ENCODE assay signal across 20 mouse cellular contexts in the genomic region with DNA sequence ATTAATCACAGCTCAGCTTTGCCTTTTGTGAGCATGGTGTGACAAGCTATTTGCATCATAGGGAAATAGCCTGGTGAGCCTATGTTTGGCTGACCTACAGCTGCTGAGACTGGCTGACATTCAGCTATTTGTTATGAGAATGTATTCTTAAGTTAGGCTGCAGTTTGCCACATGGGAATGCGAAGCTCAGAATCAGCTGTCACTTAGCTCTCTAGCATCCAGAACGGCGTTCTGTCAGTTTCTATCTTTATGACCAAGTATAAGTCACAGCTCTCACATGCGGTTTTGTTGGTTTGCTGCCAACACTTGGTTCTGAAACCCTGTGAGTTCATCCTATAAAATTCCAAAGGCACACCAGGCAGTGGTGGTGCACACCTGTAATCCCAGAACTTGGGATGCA. TPM values are rescaled to one million over a fixed set of nuclear protein-coding genes. Genes with fewer than 3 reads are reported as not detected.
DNase-seq lines count a peak whose midpoint lies in the region; ATAC-seq and TF ChIP-seq lines count a peak whose summit lies in the region.
"Had no signal": no experiment of that assay in that cellular context is flagged by ENCODE, and none has a peak within 500 bp of the region (broad histone marks: within the 10 kb centered on the region; RNA-seq: fewer than 3 reads in every experiment).

No protein-coding gene starts in this region.

- no peak for ATAC-seq in lung, embryonic 14.5 days (ENCODE audit: insufficient read depth)
- ATAC-seq: forebrain, embryonic 14.5 days had no signal

- no peak for TF ChIP-seq POLR2A in heart, adult 2 months (IDR thresholded peaks at IDR 0.05; ENCODE audit: insufficient read depth, low read depth, low read length)
- no peak for TF ChIP-seq POLR2A in CH12.LX (IDR thresholded peaks at IDR 0.05; ENCODE audit: low read depth, low read length)

- 44% methylated on average over 4 of the region's 4 CpGs for WGBS in heart, adult 2 months
- 47% methylated on average over 4 of the region's 4 CpGs for WGBS in lung, embryonic 14.5 days

- no peak overlapping the region for H3K4me2 ChIP-seq in lung, embryonic 14.5 days
- 0 out of 2 replicates have a peak overlapping the region, but pooled peaks have one; percentile 38 for H3K4me2 ChIP-seq in CH12.LX (ENCODE audit: insufficient read depth, low read depth, poor library complexity, severe bottlenecking)
- H3K4me2 ChIP-seq: hindbrain, embryonic 12.5 days; midbrain, embryonic 12.5 days; neural tube, embryonic 12.5 days had no signal

- TF ChIP-seq RAD21 in CH12.LX (IDR thresholded peaks at IDR 0.05; ENCODE audit: low read depth, low read length) = no peak

- 0 out of 2 replicates have a peak, but pooled peaks cover 2% of the 10 kb centered on the region for H3K36me3 ChIP-seq in heart, adult 2 months (ENCODE audit: control insufficient read depth, insufficient read depth, low read length)
- H3K36me3 ChIP-seq in lung, embryonic 14.5 days (ENCODE audit: insufficient read depth) = no peaks in the 10 kb centered on the region
- no peaks in the 10 kb centered on the region for H3K36me3 ChIP-seq in CH12.LX (replicated peaks in 1 of 2; ENCODE audit: control insufficient read depth in 1 of 2, insufficient read depth in 1 of 2, low read length in 1 of 2)
- H3K36me3 ChIP-seq: hindbrain, embryonic 12.5 days; midbrain, embryonic 12.5 days; neural tube, embryonic 12.5 days had no signal

- no peak for TF ChIP-seq EP300 in heart, adult 2 months (IDR thresholded peaks at IDR 0.05; ENCODE audit: insufficient read depth, low read depth, low read length)
- peak; percentile 36; the same call in 1 of the 2 replicates for TF ChIP-seq EP300 in CH12.LX (IDR thresholded peaks at IDR 0.05; ENCODE audit: low read length)

- dilution Hi-C loops in CH12.LX (cut with MboI; ENCODE audit: extremely low pct_ligation_motif_present, extremely low pct_unique_long_range_greater_than_20kb, low sequenced_read_pairs) = no loop called here

- intact Hi-C loops in heart, adult 2 months (cut with DNase I) = no loop called here
- intact Hi-C loops in heart, postnatal 25 days (cut with DNase I) = no loop called here

- H3K79me2 ChIP-seq in heart, adult 2 months (replicated peaks; ENCODE audit: control insufficient read depth, insufficient read depth, low read length) = no peaks in the 10 kb centered on the region
- no peaks in the 10 kb centered on the region for H3K79me2 ChIP-seq in CH12.LX (replicated peaks; ENCODE audit: control insufficient read depth, extremely low read depth, insufficient read depth, poor library complexity, severe bottlenecking)

- H3K27ac ChIP-seq in heart, adult 2 months = peak overlapping the region; percentile 67
- H3K27ac ChIP-seq in lung, embryonic 14.5 days (ENCODE audit: low read depth) = no peak overlapping the region
- H3K27ac ChIP-seq in CH12.LX (ENCODE audit: insufficient read depth, low read depth) = no peak overlapping the region
- H3K27ac ChIP-seq: hindbrain, embryonic 12.5 days; layer of hippocampus, adult 2 months; midbrain, embryonic 12.5 days; neural tube, embryonic 12.5 days had no signal

- in situ Hi-C loops in CH12.LX (cut with MboI; ENCODE audit: low pct_ligation_motif_present, low pct_unique_long_range_greater_than_20kb, low sequenced_read_pairs) = no loop called here

- no peak for TF ChIP-seq CTCF in heart, adult 2 months (IDR thresholded peaks at IDR 0.05)
- no peak for TF ChIP-seq CTCF in lung, embryonic 14.5 days (IDR thresholded peaks at IDR 0.05; ENCODE audit: low read depth)
- no peak for TF ChIP-seq CTCF in CH12.LX (conservative IDR thresholded peaks at IDR 0.05 in 1 of 2, IDR thresholded peaks at IDR 0.05 in 1 of 2; ENCODE audit: low read depth in 2 of 2, low read length in 2 of 2)

- H3K9ac ChIP-seq in heart, adult 2 months (ENCODE audit: low read depth, low read length) = no peak overlapping the region
- H3K9ac ChIP-seq in lung, embryonic 14.5 days = no peak overlapping the region
- no peak overlapping the region for H3K9ac ChIP-seq in CH12.LX (ENCODE audit: insufficient read depth, low read depth)
- H3K9ac ChIP-seq: hindbrain, embryonic 12.5 days; midbrain, embryonic 12.5 days; neural tube, embryonic 12.5 days had no signal

- no peaks in the 10 kb centered on the region for H3K9me3 ChIP-seq in lung, embryonic 14.5 days (ENCODE audit: low read depth, low read length)
- H3K9me3 ChIP-seq in CH12.LX (replicated peaks; ENCODE audit: low read length) = no peaks in the 10 kb centered on the region
- H3K9me3 ChIP-seq: hindbrain, embryonic 12.5 days; midbrain, embryonic 12.5 days; neural tube, embryonic 12.5 days had no signal

- no peak overlapping the region for H3K4me3 ChIP-seq in heart, adult 2 months
- no peak overlapping the region for H3K4me3 ChIP-seq in lung, embryonic 14.5 days (ENCODE audit: low read depth, low read length)
- no peak overlapping the region for H3K4me3 ChIP-seq in CH12.LX (replicated peaks in 1 of 3; ENCODE audit: low read depth in 2 of 3, low read length in 2 of 3, poor library complexity in 1 of 3)
- H3K4me3 ChIP-seq: erythroblast, embryonic 14.5 days; hindbrain, embryonic 12.5 days; layer of hippocampus, adult 2 months; midbrain, embryonic 12.5 days; neural tube, embryonic 12.5 days had no signal

- H3K4me1 ChIP-seq in heart, adult 2 months (ENCODE audit: control insufficient read depth, insufficient read depth, low read length) = no peaks in the 10 kb centered on the region; the same call in 1 of the 2 replicates
- H3K4me1 ChIP-seq in lung, embryonic 14.5 days (ENCODE audit: insufficient read depth) = no peaks in the 10 kb centered on the region
- H3K4me1 ChIP-seq in CH12.LX (ENCODE audit: control insufficient read depth in 1 of 2, insufficient read depth in 2 of 2) = peaks cover 8 to 16% of the 10 kb centered on the region in 2 experiments; a peak in 3 of 4 replicates

- H3K27me3 ChIP-seq in heart, adult 2 months (ENCODE audit: control insufficient read depth, insufficient read depth, low read length) = no peaks in the 10 kb centered on the region
- H3K27me3 ChIP-seq in lung, embryonic 14.5 days (ENCODE audit: insufficient read depth, low read length) = no peaks in the 10 kb centered on the region
- no peaks in the 10 kb centered on the region for H3K27me3 ChIP-seq in CH12.LX (replicated peaks)
- H3K27me3 ChIP-seq: midbrain, embryonic 12.5 days; neural tube, embryonic 12.5 days had no signal

- DNase-seq in heart, adult 2 months = no peak
- no peak for DNase-seq in heart, postnatal 25 days (ENCODE audit: low spot score)
- peak; percentile 29 for DNase-seq in lung, embryonic 14.5 days
- DNase-seq in lung, postnatal 25 days (ENCODE audit: low spot score) = no peak
- DNase-seq in CH12.LX (ENCODE audit: extremely low read depth) (peak; percentile 31), adipocyte (ENCODE audit: low spot score) (peak; percentile 49)
- no peak for DNase-seq in spleen, adult 18-20 months
- DNase-seq: adrenal gland, adult 2 months; cerebellum, adult 8-10 months; kidney, adult 18-20 months; kidney, postnatal 10 days; layer of hippocampus, postnatal 36 days; liver; thymus, postnatal 36 days had no signal

TF ChIP-seq in CH12.LX, 34 proteins besides CTCF, POLR2A, EP300 and RAD21:
- no peak for TF ChIP-seq MYC (IDR thresholded peaks at IDR 0.05; ENCODE audit: low read depth, low read length)
- TF ChIP-seq ELF1 (IDR thresholded peaks at IDR 0.05; ENCODE audit: low read depth, low read length) = no peak
- no peak for TF ChIP-seq SMC3 (IDR thresholded peaks at IDR 0.05; ENCODE audit: low read depth, low read length)
- no peak for TF ChIP-seq KAT2A (IDR thresholded peaks at IDR 0.05; ENCODE audit: insufficient replicate concordance, low read length)
- TF ChIP-seq NELFE (IDR thresholded peaks at IDR 0.05; ENCODE audit: low read depth, low read length) = no peak

RNA-seq across cellular contexts. Expression of gene Oxct1, which starts 5.5 kb away (rescaled TPM):
- 1,000 to 10,000 TPM; 1,394 to 1,524 TPM for total RNA-seq in heart, adult 2 months (2021)
- polyA plus RNA-seq in heart, adult 2 months (2012; rRNA removed) = 304 and 520 TPM in 2 replicates
- total RNA-seq in heart, postnatal 25 days (2021) = 1,000 to 10,000 TPM; 1,289 to 1,329 TPM
- 210 and 226 TPM in 2 replicates for polyA plus RNA-seq in lung, embryonic 14.5 days (2014; fragmentation: Nextera tagmentation; extraction: Ambion mirVana)
- total RNA-seq in CH12.LX (2012; rRNA removed) (101 and 103 TPM in 2 replicates), CH12.LX (2014; rRNA removed) (105 and 107 TPM in 2 replicates)
- 127 TPM in 2 replicates for polyA plus RNA-seq in CH12.LX (2012; ENCODE audit: insufficient read length, low read depth)

RNA-seq across cellular contexts. Expression of gene AW549877, which starts 25.2 kb away (rescaled TPM):
- 10 to 100 TPM; 19.3 to 21.2 TPM for total RNA-seq in heart, adult 2 months (2021)
- 11.7 and 30.0 TPM in 2 replicates for polyA plus RNA-seq in heart, adult 2 months (2012; rRNA removed)
- total RNA-seq in heart, postnatal 25 days (2021) = 10 to 100 TPM; 22.9 to 25.3 TPM
- polyA plus RNA-seq in lung, embryonic 14.5 days (2014; fragmentation: Nextera tagmentation; extraction: Ambion mirVana) = 35.1 and 38.8 TPM in 2 replicates
- total RNA-seq in CH12.LX (2012; rRNA removed) = 4.3 and 6.0 TPM in 2 replicates
- total RNA-seq in CH12.LX (2014; rRNA removed) = 10.7 and 11.6 TPM in 2 replicates
- 12.3 and 13.2 TPM in 2 replicates for polyA plus RNA-seq in CH12.LX (2012; ENCODE audit: insufficient read length, low read depth)

RNA-seq across cellular contexts. Expression of gene Fbxo4, which starts 41.3 kb away (rescaled TPM):
- total RNA-seq in heart, adult 2 months (2021) = 1 to 10 TPM; 6.7 to 8.1 TPM
- polyA plus RNA-seq in heart, adult 2 months (2012; rRNA removed) = 6.0 and 9.9 TPM in 2 replicates
- total RNA-seq in heart, postnatal 25 days (2021) = 1 to 10 TPM; 6.5 to 8.6 TPM
- 10.9 and 12.6 TPM in 2 replicates for polyA plus RNA-seq in lung, embryonic 14.5 days (2014; fragmentation: Nextera tagmentation; extraction: Ambion mirVana)
- total RNA-seq in CH12.LX (2012; rRNA removed) (15.4 and 16.4 TPM in 2 replicates), CH12.LX (2014; rRNA removed) (29.1 and 32.6 TPM in 2 replicates)
- polyA plus RNA-seq in CH12.LX (2012; ENCODE audit: insufficient read length, low read depth) = 18.3 and 20.0 TPM in 2 replicates

Comparison
In these comparisons a context has a peak if more than half of its experiments do, and no peak if none do; other contexts are left out.
1. DNase-seq: peak in lung, embryonic 14.5 days (single experiment), CH12.LX (single experiment) and adipocyte (single experiment); none in heart, adult 2 months (0 of 2), heart, postnatal 25 days (single experiment), lung, postnatal 25 days (single experiment) and spleen, adult 18-20 months (0 of 2).
2. RNA of gene Oxct1, which starts 5.5 kb away (total RNA-seq): 1,394 to 1,524 TPM in heart, adult 2 months and 1,289 to 1,329 TPM in heart, postnatal 25 days; 101 to 107 TPM in CH12.LX; every median in the first group is over 10 times any median in the second.